Mouse (Mus musculus) WW6 (cell line): ENCODE measurements at regions not wholly inside any gene's neighbourhood (a gene's known extent, or its start where the extent isn't known, plus 50 kb on each side); places are given as distances from the start of the nearest gene placed in this dataset.
"Not testable (repeated sequence)": the region's sequence is repeated elsewhere in the genome, so short reads cannot be mapped to it uniquely, and the experiment has no call there.

Experiments
- DNase-seq: peaks from one replicate; pipeline ENCODE4 v3.0.0-alpha.2; 2013; ENCODE audit warnings: low read depth, low spot score

DNA sequence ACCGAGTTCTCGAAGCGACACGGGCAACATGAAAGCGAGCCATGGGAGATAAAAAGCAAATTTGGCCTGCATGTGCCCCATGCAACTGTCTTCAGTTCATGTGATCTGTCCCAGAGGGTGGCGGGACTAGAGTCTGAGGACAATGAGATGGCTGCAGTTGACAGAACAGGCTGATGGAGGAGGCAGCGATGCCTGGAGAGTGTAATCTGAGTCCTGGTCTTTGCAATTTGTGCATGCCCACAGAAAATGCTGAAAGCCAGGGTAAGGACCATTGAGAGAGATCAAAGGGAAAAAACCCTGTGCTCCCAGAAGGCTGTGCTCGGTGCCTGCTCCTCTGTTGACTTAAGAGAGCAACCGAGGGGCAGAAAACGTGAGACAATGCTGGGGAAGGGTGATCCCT, 624.8 kb upstream of the BB014433 start:
- no peak for DNase-seq

DNA sequence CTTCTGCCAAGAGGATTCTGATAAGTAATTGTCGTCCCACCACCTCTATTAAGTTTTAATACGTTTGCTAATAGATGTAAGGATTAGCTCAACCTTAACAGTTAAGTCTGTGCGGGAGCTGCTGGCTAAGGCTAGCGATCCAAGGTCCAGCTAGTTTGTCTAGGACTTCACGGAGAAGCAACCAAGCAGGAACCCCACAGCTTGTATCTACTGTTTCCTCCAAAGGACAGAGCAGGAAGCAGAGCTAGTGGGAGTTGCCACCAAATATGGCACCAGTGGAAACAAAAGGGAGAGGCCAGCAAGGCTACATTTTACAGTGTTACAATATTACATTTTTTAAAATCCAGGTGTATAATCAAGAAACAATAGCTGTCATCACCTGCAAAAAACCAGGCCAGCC, 624.4 kb upstream of the BB014433 start:
- no peak for DNase-seq

DNA sequence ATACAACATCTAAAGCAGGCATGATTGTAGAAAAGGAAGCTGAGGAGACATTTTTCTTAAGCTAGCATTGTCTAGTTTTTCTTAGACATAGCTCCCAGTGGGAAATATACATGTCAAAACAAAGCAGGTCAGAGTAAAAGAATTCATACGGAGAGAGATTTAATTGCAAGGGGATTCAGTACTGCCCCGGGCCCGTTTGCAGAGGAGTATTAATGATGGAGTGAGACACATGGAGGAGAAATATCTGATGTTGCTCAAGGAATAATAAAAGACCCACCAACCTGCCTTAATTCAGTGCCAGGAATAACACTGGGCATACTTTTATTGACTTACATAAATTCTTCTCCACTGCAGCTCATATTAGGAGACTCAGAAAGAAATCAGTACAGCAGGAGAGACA, 623.6 kb upstream of the BB014433 start:
- DNase-seq = no peak

DNA sequence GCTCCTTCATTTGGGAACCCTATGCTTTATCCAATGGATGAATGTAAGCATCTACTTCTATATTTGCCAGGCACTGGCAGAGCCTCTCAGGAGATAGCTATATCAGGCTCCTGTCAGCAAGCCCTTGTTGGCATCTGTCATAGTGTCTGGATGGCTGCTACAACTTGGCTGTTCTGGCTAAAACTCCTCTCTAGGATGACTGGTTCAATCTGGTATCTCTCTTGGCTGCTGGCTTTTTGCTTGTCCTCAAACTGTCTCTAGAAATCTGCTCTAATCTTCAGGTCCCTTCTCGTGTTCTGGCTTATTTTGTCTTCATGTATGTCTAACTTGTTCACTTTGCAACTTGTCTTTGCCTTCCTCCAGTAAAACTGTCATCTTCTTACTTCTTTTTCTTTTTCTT, 614.7 kb upstream of the BB014433 start:
- DNase-seq = no peak

DNA sequence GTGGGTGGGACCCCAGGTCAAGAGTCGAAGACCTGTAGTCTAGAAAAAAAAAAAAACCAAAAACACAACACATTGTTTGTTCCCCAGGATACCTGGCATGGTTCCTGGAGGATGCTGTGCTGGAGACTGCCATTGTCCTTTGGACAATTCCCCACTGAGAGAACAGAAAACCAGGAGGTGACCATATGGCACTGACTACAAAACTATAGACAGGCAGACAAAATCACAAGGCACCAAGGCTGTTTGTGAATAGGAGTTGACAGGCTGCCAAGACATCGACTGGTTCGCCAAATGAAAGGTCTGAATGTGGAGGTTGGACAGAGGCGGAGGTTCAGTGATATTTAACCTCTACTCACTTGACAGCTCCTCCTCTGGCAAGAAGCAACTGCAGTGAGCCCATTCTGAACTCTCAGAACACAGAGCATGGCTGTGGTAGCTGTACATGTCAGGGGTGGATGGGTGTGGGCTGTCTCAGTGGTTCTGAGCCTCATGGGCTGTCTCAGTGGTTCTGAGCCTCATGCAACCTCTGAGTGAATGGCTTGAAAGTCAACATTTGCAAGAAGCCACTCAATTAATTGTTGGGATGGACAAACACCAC, 589.0 kb upstream of the BB014433 start:
- no peak for DNase-seq

DNA sequence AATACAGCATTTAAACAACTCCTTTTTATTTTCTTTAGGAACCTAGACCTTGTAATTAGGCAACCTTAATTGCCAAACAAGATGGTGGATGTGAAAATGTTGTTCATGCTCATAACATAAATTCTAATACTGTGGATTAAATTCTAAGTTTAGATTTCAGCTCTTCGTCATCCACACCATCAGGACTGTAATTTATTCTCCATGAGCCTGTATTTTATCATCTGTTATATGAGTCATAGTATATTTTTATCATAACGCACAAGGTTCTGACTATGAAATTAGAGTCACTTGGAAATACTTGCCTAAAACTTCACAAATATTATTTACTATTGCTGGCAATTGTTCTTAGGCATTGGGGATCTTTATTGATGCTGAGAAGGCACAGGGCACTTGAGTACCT, 582.7 kb upstream of the BB014433 start:
- DNase-seq = no peak

DNA sequence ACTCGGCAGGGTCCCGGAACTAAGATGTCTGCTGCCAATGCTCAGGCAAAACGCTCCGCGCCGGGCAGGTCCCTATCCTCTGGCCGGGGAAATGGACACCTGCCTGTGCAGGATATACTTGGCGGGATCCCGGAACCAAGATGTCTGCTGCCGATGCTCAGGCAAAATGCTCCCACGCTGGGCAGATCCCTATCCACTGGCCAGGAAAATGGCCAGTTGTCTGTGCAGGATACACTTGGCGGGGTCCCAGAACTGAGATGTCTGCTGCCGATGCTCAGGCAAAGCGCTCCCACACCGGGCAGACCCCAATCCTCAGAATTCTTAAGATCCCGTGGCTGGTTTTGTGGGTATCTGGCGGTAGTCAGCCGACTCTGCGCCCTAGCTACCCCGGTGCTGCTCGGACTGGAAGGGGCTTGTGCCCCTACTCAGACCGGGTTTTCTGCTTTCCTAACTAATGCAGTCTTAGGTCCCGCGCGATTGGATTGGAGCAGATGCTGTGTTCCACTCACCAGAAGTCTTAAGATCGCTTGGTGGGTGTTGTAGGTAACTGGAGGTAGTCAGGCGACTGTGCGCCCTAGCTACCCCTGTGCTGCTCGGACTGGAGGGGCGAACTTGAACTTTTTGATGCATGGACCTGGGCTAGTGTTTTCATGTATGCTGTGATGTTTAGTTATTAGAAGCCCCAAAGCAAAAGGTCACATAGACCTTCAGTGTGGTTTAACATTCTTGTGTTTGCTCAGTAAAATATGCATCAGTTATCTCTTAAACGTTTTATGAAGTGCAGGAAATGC, 577.9 kb upstream of the BB014433 start:
- peak; percentile 20 for DNase-seq

DNA sequence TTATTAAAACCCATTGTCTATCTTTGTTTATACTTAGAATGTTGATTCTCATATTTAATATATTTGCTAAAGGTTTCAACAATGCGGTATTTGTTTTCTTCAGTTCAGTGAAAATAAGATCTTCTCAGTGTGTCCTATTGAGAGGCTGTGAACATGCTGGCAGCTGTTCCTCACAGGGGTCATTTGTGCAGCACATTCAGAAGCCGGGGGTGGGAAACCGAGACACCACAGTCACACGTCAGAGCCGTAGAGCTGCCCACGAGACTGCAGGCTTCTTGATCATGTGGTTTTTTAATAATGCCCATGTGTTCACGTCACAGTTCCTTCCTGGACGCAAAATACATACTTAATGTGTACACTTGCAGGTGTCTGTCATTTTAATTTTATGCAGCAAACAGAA, 564.3 kb upstream of the BB014433 start:
- DNase-seq = no peak

DNA sequence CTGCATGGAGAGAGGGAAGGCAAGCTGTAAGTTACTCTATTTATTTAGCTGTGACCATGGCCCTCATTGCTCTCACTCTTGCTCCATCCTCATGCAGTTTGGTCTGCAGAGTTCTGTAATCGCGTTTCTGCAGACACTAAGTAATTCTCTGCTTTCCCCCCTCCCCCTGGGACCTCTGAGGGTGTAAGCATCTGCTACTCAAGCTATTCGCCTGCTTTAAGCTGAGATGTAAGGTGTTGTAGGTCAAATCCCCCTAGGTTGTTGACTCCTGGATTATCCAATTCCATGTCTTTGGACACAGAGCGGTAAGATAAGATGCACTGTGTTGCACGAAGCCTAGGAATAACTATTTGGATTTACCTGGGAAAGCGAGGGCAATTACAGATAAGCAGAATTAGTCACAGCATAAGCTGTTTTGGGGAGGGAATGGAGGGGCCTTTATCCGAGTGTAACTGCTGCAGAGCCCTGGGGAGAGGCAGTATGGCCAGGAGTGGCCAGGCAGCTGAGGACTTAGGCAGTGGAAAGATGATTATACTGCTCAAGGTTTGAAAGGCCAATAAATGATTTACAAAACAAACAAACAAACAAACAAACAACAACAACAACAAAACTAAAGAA, 561.8 kb upstream of the BB014433 start:
- DNase-seq = no peak

DNA sequence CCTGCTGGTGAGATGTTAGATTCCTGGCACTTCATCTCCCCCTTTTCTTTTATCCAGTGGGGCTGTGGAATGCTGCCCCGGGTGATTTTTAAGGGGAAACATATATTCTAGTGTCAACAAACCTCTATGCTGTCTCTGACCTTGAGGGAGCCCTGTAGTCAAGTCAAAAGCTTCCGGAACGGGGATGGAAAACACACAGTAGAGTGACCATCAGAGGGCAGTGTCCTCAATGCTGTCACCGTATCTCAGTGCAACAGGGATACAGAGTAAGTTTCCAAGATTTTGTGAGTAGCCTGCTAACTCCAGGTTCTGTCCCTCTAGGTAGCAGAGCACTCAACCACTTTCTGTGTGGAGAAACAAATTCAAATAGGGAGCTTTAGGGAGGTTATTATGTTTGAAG, 555.7 kb upstream of the BB014433 start:
- no peak for DNase-seq

DNA sequence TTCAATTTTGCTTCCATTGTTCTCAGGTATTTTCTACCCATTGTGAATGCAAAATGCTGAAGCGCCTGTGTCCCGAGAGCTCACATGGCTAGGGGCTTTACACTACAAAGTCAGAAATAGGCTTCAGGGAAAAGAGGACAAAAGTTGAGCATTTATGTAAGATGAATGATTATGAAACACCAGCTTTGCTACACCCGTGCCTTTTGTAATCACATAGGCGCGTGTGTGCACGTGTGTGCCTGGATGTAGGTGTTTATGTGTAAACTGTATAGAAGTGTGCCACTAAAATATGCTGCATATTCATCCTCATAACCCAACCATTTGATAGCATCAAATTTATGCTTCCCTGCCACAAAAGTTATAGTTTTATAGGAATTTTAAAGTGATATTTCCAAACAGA, 547.2 kb upstream of the BB014433 start:
- no peak for DNase-seq

DNA sequence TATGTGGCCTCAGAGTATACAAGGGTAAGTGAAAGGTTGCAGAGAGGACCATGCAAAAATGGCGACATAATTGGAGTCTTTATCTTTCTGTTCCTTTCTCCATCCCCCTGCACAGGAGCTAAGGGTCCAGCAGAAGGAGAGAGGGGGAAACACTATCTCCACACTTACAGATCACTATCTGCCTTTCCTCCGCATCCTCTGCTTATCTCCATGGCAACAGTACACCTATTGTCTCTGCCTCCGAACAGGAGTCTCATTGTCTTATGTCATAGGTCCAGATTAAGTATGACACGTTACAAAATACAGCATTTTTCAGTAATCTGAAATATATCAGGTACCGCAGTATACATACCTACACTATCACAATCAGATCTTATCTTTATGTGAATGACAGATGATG, 537.9 kb upstream of the BB014433 start:
- DNase-seq = no peak

DNA sequence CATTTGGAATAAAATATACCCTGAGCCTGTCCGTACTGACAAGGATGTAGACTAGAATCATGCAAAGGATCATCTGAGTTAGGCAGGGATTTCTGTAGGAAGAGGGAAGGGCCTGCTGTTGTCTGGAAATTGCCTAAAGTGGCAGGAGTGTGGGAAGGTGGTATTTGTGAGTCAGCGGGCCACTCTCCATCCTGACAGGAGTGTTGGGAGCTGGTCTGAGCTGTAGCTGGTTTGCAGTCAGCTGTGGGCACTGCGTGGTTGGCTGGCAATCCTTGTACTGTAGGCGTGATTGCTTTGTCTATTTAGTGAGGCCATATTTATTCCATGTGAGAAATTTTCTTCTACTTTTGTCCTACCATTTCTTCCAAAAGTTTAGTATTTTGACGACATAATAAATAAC, 524.2 kb upstream of the BB014433 start:
- DNase-seq = no peak

DNA sequence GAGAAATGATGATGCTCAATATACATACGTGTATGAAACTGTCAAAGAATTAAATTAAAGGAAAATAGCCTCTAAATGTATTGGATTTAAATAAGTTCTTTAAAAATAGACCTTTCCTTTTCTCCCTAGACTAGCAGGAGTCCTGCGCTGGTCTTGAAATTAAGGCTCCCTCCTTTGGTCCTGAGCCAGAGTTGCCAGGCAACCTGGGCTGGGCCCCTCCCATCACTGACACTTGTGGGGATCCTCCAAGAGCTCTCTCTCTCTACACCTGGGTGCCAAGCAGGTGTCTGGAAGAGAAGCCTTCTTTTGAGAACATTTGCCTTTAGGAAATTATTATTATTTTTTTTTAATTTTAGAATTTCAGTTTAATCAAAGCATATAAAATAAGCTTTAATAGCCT, 521.9 kb upstream of the BB014433 start:
- no peak for DNase-seq

DNA sequence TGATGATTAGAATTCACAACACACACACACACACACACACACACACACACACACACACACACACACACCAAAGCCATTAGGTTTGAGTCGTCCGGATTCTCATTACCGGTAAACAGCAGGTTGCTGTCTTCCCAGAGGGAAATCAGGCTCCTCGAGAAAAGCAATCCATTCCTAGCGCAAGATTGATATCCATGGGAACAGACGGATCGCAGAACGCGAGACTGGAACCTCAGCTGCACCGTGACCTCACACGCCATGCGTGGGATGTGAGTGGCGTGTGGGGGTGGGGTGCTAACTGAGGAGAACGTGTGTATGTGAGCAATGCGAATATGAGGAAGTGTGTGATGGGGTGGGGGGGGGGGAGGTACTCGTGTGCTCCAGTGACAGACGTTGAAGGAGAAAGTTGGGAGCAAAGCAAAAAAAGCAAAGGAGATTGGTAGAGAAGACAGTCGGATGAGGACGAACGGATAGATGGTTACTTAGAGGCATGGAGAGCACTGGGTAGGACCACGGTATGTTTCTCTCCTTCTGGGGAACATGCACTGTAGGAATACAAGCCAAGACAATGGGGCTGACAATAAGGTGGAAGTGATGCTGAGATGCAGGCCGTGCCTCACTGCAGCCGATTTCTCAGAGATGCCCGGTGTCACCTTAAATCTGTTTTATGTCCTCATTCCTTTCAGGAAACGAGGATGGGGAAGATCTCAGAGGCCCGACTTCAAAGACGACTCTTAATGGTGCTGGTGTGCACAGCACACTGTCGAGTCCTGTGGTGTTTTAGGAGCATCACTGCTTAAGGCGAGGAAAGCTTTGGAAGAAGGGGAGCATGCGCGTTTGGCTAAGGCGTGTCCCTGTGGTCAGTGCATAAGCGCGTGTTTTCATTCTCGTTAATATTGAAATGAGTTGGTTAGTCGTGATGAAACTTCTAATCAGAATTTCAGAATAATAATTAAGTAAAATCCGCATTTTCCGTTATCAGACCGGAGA, 516.7 kb upstream of the BB014433 start:
- no peak for DNase-seq

DNA sequence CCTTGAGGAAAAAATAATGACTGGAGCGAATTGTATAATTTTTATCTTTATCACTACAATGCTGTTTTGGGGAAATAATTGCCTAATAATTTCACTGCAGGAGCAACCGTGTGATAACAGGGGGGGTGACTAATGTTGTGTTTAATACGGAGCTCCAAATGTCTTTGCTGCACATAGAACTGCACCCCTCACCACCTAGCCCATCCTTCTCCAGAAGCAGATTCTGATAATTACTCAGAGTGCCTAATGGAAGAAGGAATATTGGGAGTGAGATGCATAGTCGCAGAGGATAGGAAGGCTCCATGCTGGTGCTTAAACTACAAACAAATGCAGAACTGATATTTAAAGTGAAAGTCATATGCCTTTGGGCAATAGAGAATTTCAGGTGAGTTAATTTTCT, 486.1 kb upstream of the BB014433 start:
- DNase-seq = no peak

DNA sequence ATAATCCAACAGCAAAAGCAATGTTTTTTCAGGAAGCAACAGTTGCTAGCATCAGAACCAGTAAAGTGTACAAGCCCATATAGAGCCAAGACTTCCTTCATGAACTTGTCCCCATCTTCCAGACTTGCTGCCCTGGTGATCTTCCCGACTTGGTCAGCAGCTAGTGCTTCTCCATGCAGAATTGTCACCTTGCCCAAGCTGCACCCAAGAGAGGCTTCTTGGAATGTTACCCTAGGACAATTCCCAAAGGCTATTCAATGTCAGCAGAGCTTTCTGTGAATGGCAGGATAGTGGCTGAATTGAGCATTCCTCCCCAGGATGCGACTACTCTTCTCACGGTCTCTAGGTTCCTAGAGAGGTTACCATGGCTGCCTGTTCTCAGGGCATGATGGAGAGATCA, 479.6 kb upstream of the BB014433 start:
- DNase-seq = no peak

DNA sequence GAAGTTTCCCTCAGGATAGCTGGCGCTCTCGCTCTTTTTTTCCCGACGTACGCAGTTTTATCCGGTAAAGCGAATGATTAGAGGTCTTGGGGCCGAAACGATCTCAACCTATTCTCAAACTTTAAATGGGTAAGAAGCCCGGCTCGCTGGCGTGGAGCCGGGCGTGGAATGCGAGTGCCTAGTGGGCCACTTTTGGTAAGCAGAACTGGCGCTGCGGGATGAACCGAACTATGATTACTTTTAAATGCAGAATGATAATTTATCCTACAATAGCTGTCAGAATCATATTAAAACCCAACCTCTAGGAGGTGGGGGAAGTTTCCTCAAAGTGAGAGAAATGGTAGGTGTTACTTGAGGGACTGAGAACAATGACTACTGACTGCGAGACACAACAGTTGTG, 474.0 kb upstream of the BB014433 start:
- not testable (repeated sequence) for DNase-seq

DNA sequence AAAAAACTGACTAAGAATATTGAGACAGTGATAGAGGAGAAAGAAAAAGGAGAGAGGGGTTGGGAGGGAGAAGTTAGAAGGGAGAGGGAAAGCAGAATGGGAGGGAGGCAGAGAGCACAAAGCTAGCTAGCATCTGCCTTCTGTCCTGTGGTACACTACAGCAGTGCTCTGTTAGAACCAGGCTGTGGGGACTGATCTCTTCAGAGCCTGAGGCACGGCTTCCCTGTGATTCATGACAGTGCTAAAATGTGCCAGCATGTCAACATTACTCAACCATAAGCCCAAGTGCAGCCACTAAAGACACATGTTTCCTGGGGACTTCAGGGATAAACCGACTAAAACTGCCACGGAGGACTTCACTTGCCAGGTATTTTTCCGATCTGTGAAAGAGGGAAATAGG, 455.1 kb upstream of the BB014433 start:
- DNase-seq = no peak

DNA sequence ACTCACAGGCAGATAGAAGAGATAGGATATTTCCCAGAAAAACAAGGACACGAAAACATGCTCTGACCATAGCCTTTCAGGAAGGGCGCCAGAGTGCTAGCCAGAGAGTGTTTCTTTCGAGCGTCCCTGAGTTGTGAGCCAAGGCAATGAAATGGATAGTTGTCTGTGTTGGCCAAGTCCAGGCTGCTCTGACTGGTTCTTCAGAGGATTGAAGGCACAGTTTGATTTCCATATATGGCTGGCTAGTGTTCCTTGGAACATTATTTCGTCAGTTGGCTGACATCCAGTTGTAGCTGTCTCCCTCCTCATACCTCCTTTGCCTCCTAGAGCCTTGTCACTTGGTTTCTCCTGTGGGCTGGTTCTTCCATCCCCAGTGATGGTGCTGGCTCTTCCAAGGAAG, 451.7 kb upstream of the BB014433 start:
- DNase-seq = no peak

DNA sequence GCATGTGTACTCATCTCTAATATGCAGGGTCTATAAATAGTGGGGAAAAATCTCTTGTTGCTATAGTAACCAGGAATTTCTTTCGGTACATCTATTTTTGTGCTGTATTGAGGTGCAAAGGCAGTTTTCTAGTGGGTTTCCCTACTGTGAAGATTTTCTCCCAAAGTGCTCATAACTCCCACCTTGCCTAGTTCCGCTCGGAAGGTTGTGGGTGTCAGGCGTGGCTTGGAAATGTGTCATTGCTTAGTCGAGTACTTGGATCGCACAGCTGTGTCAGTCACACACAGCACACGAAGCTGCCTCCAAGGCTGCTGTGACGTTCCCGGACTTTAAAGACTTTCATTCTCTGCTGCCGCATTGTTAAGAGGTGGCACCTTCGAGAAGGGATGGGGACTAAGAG, 450.4 kb upstream of the BB014433 start:
- DNase-seq = no peak

DNA sequence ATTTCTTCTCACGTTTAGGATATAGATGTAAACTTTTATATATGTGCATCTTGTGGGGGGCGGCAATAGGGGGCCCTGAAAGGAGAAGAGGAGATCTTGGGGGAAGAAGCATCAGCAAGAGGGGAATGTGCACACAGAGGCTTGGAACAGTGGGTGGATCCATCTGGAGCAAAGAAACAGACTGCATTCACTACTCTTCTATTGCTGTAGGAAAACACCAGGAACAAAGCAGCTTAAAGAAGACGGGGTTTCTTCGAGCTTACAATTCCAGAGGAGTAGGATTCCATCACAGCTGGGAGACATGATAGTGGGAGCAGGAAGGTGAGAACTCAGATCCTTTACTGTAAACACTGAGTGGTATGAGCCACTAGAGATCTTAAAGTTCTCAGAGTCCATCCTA, 444.9 kb upstream of the BB014433 start:
- DNase-seq = no peak
